Mouse (Mus musculus): ENCODE results near the gene Cep295nl. TPM values are rescaled to one million over a fixed set of nuclear protein-coding genes. Genes with fewer than 3 reads are reported as not detected.

Cep295nl gene
- polyA plus RNA-seq, 1 experiment from 2014 or later = 0.12 TPM

- 77% methylated on average over 5 of the region's 5 CpGs for WGBS
- H3K27ac ChIP-seq (ENCODE audit: low read depth, low read length) = no peak overlapping the region
- no peak overlapping the region for H3K4me2 ChIP-seq (replicated peaks; ENCODE audit: low read depth)
- ATAC-seq = no peak
- H3K9me3 ChIP-seq (ENCODE audit: control insufficient read depth) = no peaks in the 10 kb centered on the region
- no peak overlapping the region for H3K9ac ChIP-seq (ENCODE audit: low read depth, low read length)
- no peaks in the 10 kb centered on the region for H3K4me1 ChIP-seq (replicated peaks; ENCODE audit: control insufficient read depth, insufficient read depth, low read length)
- no peaks in the 10 kb centered on the region for H3K27me3 ChIP-seq (replicated peaks; ENCODE audit: control insufficient read depth, insufficient read depth, low read length)
- H3K36me3 ChIP-seq (ENCODE audit: control insufficient read depth, insufficient read depth) = no peaks in the 10 kb centered on the region
- no peak for TF ChIP-seq CTCF (IDR thresholded peaks at IDR 0.05; ENCODE audit: low read depth)
- H3K4me3 ChIP-seq (ENCODE audit: low read depth, low read length) = no peak overlapping the region
Measured at GRCm38 (mm10) chr11:118323974-118324373, 18.3 kb downstream of the Cep295nl start.

GRCm38 (mm10) chr11:118322647-118323046 is 19.7 kb downstream of the Cep295nl start:
- no peaks in the 10 kb centered on the region for H3K9me3 ChIP-seq (ENCODE audit: control insufficient read depth)
- no peak for ATAC-seq
- H3K4me2 ChIP-seq (replicated peaks; ENCODE audit: low read depth) = no peak overlapping the region
- peaks cover 6% of the 10 kb centered on the region; the same call in 1 of the 2 replicates for H3K36me3 ChIP-seq (ENCODE audit: control insufficient read depth, insufficient read depth)
- H3K4me1 ChIP-seq (replicated peaks; ENCODE audit: control insufficient read depth, insufficient read depth, low read length) = no peaks in the 10 kb centered on the region
- WGBS = 45% methylated on average over 3 of the region's 3 CpGs
- 0 out of 2 replicates have a peak, but pooled peaks have one; percentile 8 for TF ChIP-seq CTCF (IDR thresholded peaks at IDR 0.05; ENCODE audit: low read depth)
- H3K9ac ChIP-seq (ENCODE audit: low read depth, low read length) = no peak overlapping the region
- no peaks in the 10 kb centered on the region for H3K27me3 ChIP-seq (replicated peaks; ENCODE audit: control insufficient read depth, insufficient read depth, low read length)
- H3K4me3 ChIP-seq (ENCODE audit: low read depth, low read length) = no peak overlapping the region
- H3K27ac ChIP-seq (ENCODE audit: low read depth, low read length) = no peak overlapping the region

DNA sequence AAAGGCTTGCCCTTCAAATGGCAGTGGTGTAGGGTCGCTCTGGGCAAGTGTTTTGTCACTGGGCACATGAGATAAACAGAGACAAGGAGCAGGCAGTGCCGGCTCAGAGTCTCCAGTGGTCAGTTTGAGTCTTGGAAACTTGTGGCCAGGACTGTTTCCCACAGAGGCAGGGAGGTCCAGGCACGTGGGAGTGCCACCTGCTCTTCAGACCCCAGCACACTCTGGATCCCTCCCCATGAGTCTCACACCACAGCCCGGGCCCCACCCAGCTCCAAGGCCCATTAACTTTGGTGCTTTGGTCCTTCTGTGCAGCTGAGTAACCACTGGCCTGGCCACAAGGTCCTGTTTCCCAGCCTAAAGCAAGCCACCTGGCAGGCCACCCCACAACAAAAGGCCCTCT is 20.3 kb downstream of the Cep295nl start:
- no peak for TF ChIP-seq CTCF (IDR thresholded peaks at IDR 0.05; ENCODE audit: low read depth)

DNA sequence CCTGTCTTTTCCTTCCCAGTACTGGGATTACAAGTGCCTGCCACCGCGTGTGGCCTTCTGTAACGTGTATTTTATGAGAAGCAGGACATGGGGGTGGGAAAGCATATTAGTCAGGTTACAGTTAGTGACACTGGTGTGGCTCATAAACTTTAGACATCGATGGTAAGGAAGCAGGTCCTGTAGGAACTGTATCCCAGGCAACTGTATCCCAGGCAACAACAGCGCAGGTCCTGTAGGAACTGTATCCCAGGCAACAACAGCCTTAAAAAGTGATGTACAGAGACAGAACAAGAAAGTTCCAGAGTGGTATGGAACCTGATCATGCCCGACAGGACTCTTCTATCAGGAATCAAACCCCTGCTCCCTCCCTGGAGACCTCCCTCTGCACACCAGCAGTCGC is 20.8 kb downstream of the Cep295nl start:
- no peak overlapping the region for H3K27ac ChIP-seq (ENCODE audit: low read depth, low read length)
- TF ChIP-seq CTCF (IDR thresholded peaks at IDR 0.05; ENCODE audit: low read depth) = no peak

More for the DNA sequence above, 20.3 kb downstream of the Cep295nl start:
- no peak for ATAC-seq
- H3K27ac ChIP-seq (ENCODE audit: low read depth, low read length) = no peak overlapping the region
- H3K4me3 ChIP-seq (ENCODE audit: low read depth, low read length) = no peak overlapping the region
- 62% methylated on average over 4 of the region's 4 CpGs for WGBS
- no peak overlapping the region for H3K9ac ChIP-seq (ENCODE audit: low read depth, low read length)
- no peaks in the 10 kb centered on the region for H3K27me3 ChIP-seq (replicated peaks; ENCODE audit: control insufficient read depth, insufficient read depth, low read length)
- no peaks in the 10 kb centered on the region for H3K4me1 ChIP-seq (replicated peaks; ENCODE audit: control insufficient read depth, insufficient read depth, low read length)
- H3K36me3 ChIP-seq (ENCODE audit: control insufficient read depth, insufficient read depth) = peaks cover 6% of the 10 kb centered on the region; the same call in 1 of the 2 replicates
- no peaks in the 10 kb centered on the region for H3K9me3 ChIP-seq (ENCODE audit: control insufficient read depth)
- no peak overlapping the region for H3K4me2 ChIP-seq (replicated peaks; ENCODE audit: low read depth)

DNA sequence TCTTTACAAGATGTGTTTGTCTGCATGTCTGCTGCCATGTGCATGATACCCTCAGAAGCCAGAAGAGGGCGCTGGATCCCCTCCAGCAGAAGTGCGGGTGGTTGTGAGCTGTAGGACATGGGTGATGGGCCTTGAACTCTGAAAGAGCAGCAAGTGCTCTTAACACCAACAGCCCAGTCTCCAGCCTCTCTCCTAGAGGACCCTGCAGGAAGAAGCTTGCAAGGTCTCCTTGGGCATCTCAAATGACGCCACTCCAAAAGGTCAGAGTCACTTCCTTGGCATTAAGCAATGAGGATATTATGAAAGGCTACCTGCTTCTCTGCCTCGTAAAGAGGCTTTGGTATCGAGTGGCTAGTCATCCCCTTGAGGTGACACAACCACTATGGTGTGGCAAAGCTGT is 23.6 kb downstream of the Cep295nl start:
- WGBS = 66% methylated on average over 5 of the region's 5 CpGs
- Histone ChIP-seq H3K27ac (ENCODE audit: low read depth, low read length) (no peak overlapping the region), H3K4me3 (ENCODE audit: low read depth, low read length) (no peak overlapping the region), H3K36me3 (ENCODE audit: control insufficient read depth, insufficient read depth) (peaks cover 6% of the 10 kb centered on the region; the same call in 1 of the 2 replicates), H3K9ac (ENCODE audit: low read depth, low read length) (no peak overlapping the region), H3K4me1 (replicated peaks; ENCODE audit: control insufficient read depth, insufficient read depth, low read length) (no peaks in the 10 kb centered on the region), H3K4me2 (replicated peaks; ENCODE audit: low read depth) (no peak overlapping the region), H3K27me3 (replicated peaks; ENCODE audit: control insufficient read depth, insufficient read depth, low read length) (no peaks in the 10 kb centered on the region), H3K9me3 (ENCODE audit: control insufficient read depth) (no peaks in the 10 kb centered on the region)
- TF ChIP-seq CTCF (IDR thresholded peaks at IDR 0.05; ENCODE audit: low read depth) = peak; percentile 78
- no peak for ATAC-seq

More for the DNA sequence above, 20.8 kb downstream of the Cep295nl start:
- Histone ChIP-seq H3K4me2 (replicated peaks; ENCODE audit: low read depth) (no peak overlapping the region), H3K4me3 (ENCODE audit: low read depth, low read length) (no peak overlapping the region), H3K9me3 (ENCODE audit: control insufficient read depth) (no peaks in the 10 kb centered on the region), H3K9ac (ENCODE audit: low read depth, low read length) (no peak overlapping the region), H3K27me3 (replicated peaks; ENCODE audit: control insufficient read depth, insufficient read depth, low read length) (no peaks in the 10 kb centered on the region), H3K4me1 (replicated peaks; ENCODE audit: control insufficient read depth, insufficient read depth, low read length) (no peaks in the 10 kb centered on the region), H3K36me3 (ENCODE audit: control insufficient read depth, insufficient read depth) (peaks cover 6% of the 10 kb centered on the region; the same call in 1 of the 2 replicates)
- WGBS = 81% methylated on average over 7 of the region's 7 CpGs
- no peak for ATAC-seq

GRCm38 (mm10) chr11:118317129-118317528 is 25.2 kb downstream of the Cep295nl start:
- WGBS = 16% methylated on average over 7 of the region's 7 CpGs

More at GRCm38 (mm10) chr11:118317129-118317528, 25.2 kb downstream of the Cep295nl start:
- Histone ChIP-seq H3K27ac (ENCODE audit: low read depth, low read length) (no peak overlapping the region), H3K27me3 (replicated peaks; ENCODE audit: control insufficient read depth, insufficient read depth, low read length) (no peaks in the 10 kb centered on the region), H3K4me1 (replicated peaks; ENCODE audit: control insufficient read depth, insufficient read depth, low read length) (no peaks in the 10 kb centered on the region), H3K9ac (ENCODE audit: low read depth, low read length) (no peak overlapping the region), H3K36me3 (ENCODE audit: control insufficient read depth, insufficient read depth) (peaks cover 6% of the 10 kb centered on the region; the same call in 1 of the 2 replicates), H3K4me2 (replicated peaks; ENCODE audit: low read depth) (no peak overlapping the region), H3K4me3 (ENCODE audit: low read depth, low read length) (no peak overlapping the region), H3K9me3 (ENCODE audit: control insufficient read depth) (no peaks in the 10 kb centered on the region)
- ATAC-seq = no peak
- peak; percentile 87 for TF ChIP-seq CTCF (IDR thresholded peaks at IDR 0.05; ENCODE audit: low read depth)
